Mouse (Mus musculus) heart, embryonic 12.5 days (tissue): Measurements from ENCODE around the gene Myadm. TPM values are rescaled to one million over a fixed set of nuclear protein-coding genes. Genes with fewer than 3 reads are reported as not detected.
A peak's percentile ranks its signal among the peaks of the same experiment; 100 is the strongest.
"Not testable (repeated sequence)": the region's sequence is repeated elsewhere in the genome, so short reads cannot be mapped to it uniquely, and the experiment has no call there.

ENCODE experiments used
- ATAC-seq: fragments of 200-750 bp; cut with Nextera tagmentation; 2 replicates; pipeline ENCODE4 v1.8.0; 2017; ENCODE audit warnings: moderate TSS enrichment, moderate library complexity; ENCODE audit not compliant: insufficient number of reproducible peaks, low FRiP score
- H3K27ac ChIP-seq: fragments of 300-500 bp; sonication (generic); 2 replicates; pipeline ENCODE4 v1.5.1; 2016; ENCODE audit warnings: mild to moderate bottlenecking, moderate library complexity; ENCODE audit not compliant: poor library complexity, severe bottlenecking
- H3K27me3 ChIP-seq: fragments of 300-500 bp; sonication (generic); replicated peaks from 2 replicates; pipeline ENCODE4 v1.6.1; 2016; ENCODE audit warnings: mild to moderate bottlenecking, moderate library complexity
- H3K36me3 ChIP-seq: fragments of 300-500 bp; sonication (generic); 2 replicates; pipeline ENCODE4 v1.6.1; 2016; ENCODE audit warnings: mild to moderate bottlenecking, moderate library complexity
- H3K4me1 ChIP-seq: fragments of 300-500 bp; sonication (generic); replicated peaks from 2 replicates; pipeline ENCODE4 v1.6.1; 2016; ENCODE audit warnings: mild to moderate bottlenecking
- H3K4me2 ChIP-seq: fragments of 300-500 bp; sonication (generic); 2 replicates; pipeline ENCODE4 v1.6.1; 2016; ENCODE audit warnings: mild to moderate bottlenecking, moderate library complexity
- H3K4me3 ChIP-seq: fragments of 300-500 bp; sonication (generic); 2 replicates; pipeline ENCODE4 v1.5.1; 2016; ENCODE audit warnings: mild to moderate bottlenecking
- H3K9ac ChIP-seq: fragments of 300-500 bp; sonication (generic); 2 replicates; pipeline ENCODE4 v1.6.1; 2016; ENCODE audit warnings: mild to moderate bottlenecking, moderate library complexity
- H3K9me3 ChIP-seq: fragments of 300-500 bp; sonication (generic); replicated peaks from 2 replicates; pipeline ENCODE4 v1.6.1; 2016; ENCODE audit warnings: mild to moderate bottlenecking, moderate library complexity
- WGBS: fragments of 180-500 bp; shearing (Covaris S2); methylation state at CpG from one replicate; pipeline ENCODE4 v1.1.7; 2016; 5-methylcytosine and 5-hydroxymethylcytosine counted together
- polyA plus RNA-seq: library from polyadenylated mRNA; unstranded; fragments of >200 nt; fragmentation: Nextera tagmentation; extraction: Ambion mirVana; gene quantifications from 2 replicates; pipeline ENCODE4 v1.2.1, GENCODE M21; 2016

Myadm gene
- polyA plus RNA-seq, 1 experiment from 2014 or later, result 186 TPM

GRCm38 (mm10) chr7:3290257-3291033, 1.6 kb downstream of the Myadm start:
- WGBS, result under 1% methylated on average over 18 of the region's 18 CpGs
- H3K9me3 ChIP-seq, result no peaks in the 10 kb centered on the region
- peak overlapping the region; percentile 96 for H3K27ac ChIP-seq

DNA sequence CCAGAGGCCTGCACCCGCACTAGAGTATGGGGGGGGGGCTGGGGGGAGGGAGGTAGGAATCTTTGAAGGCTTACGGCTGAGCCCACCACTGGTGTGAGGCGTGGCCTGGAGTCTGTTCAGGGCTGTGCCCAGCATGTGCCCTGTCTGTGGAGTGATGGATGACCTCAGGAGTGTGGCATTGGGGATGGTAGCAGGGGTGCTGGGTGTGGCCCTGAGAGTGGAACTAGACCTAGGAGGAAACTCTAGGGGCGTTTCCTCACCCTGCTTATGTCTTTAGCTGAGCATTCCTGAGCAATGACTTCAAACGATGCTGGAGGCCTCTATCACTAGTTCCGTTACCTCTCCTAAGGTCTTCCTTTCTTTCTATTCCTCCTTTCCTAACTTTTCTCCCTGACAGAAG, 2.3 kb downstream of the Myadm start:
- H3K27ac ChIP-seq, result peak overlapping the region; percentile 91
- peak overlapping the region; percentile 92 for H3K4me2 ChIP-seq
- 6% methylated on average over 6 of the region's 6 CpGs for WGBS

More at GRCm38 (mm10) chr7:3290257-3291033, 1.6 kb downstream of the Myadm start:
- Histone ChIP-seq H3K4me1 (peaks cover 36% of the 10 kb centered on the region), H3K4me2 (peak overlapping the region; percentile 92), H3K9ac (peak overlapping the region; percentile 84), H3K36me3 (peaks cover 20% of the 10 kb centered on the region), H3K4me3 (peak overlapping the region; percentile 55), H3K27me3 (no peaks in the 10 kb centered on the region)
- peak; percentile 92 for ATAC-seq

GRCm38 (mm10) chr7:3291764-3292163, 2.9 kb downstream of the Myadm start:
- no peaks in the 10 kb centered on the region for H3K27me3 ChIP-seq
- H3K4me2 ChIP-seq, result peak overlapping the region; percentile 92
- no peaks in the 10 kb centered on the region for H3K9me3 ChIP-seq
- peaks cover 45% of the 10 kb centered on the region for H3K4me1 ChIP-seq
- ATAC-seq, result no peak
- peaks cover 33% of the 10 kb centered on the region for H3K36me3 ChIP-seq
- H3K9ac ChIP-seq, result peak overlapping the region; percentile 84
- H3K27ac ChIP-seq, result peak overlapping the region; percentile 91
- H3K4me3 ChIP-seq, result peak overlapping the region; percentile 55
- WGBS, result 43% methylated on average over 3 of the region's 3 CpGs

More for the DNA sequence above, 2.3 kb downstream of the Myadm start:
- no peaks in the 10 kb centered on the region for H3K9me3 ChIP-seq
- H3K4me3 ChIP-seq, result peak overlapping the region; percentile 55
- H3K36me3 ChIP-seq, result peaks cover 27% of the 10 kb centered on the region
- peaks cover 41% of the 10 kb centered on the region for H3K4me1 ChIP-seq
- no peaks in the 10 kb centered on the region for H3K27me3 ChIP-seq
- H3K9ac ChIP-seq, result peak overlapping the region; percentile 84
- peak; percentile 10; the same call in 1 of the 2 replicates for ATAC-seq

DNA sequence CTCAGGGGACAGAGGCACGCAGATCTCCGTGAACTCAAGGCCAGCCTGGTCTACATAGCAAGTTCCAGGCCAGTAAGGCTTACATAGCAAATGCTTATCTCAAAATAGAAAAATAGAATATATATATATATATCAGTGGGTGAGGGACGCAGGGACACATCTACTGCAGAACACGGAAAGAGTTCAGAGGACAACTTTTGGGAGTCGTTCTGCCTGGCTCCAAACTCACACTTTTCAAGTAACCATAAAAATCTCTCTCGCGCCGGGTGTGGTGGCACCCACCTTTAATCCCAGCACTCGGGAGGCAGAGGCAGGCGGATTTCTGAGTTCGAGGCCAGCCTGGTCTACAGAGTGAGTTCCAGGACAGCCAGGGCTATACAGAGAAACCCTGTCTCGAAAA, 3.4 kb downstream of the Myadm start:
- Histone ChIP-seq H3K9ac (peak overlapping the region; percentile 84), H3K4me3 (peak overlapping the region; percentile 55), H3K27ac (peak overlapping the region; percentile 91), H3K4me2 (peak overlapping the region; percentile 92), H3K4me1 (peaks cover 50% of the 10 kb centered on the region), H3K36me3 (peaks cover 38% of the 10 kb centered on the region)
- WGBS, result 59% methylated on average over 12 of the region's 12 CpGs
- ATAC-seq, H3K9me3 ChIP-seq, H3K27me3 ChIP-seq: not testable (repeated sequence)

GRCm38 (mm10) chr7:3292791-3293190, 3.9 kb downstream of the Myadm start:
- peak overlapping the region; percentile 55 for H3K4me3 ChIP-seq
- ATAC-seq, result peak; percentile 79
- peaks cover 56% of the 10 kb centered on the region for H3K4me1 ChIP-seq
- H3K27ac ChIP-seq, result peak overlapping the region; percentile 91
- no peaks in the 10 kb centered on the region for H3K9me3 ChIP-seq
- peak overlapping the region; percentile 92 for H3K4me2 ChIP-seq
- H3K27me3 ChIP-seq, result no peaks in the 10 kb centered on the region
- H3K36me3 ChIP-seq, result peaks cover 43% of the 10 kb centered on the region
- WGBS, result under 1% methylated on average over 14 of the region's 14 CpGs
- H3K9ac ChIP-seq, result peak overlapping the region; percentile 84

GRCm38 (mm10) chr7:3294794-3295193, 5.9 kb downstream of the Myadm start:
- H3K4me3 ChIP-seq, result no peak overlapping the region
- no peak for ATAC-seq
- peaks cover 68% of the 10 kb centered on the region for H3K4me1 ChIP-seq
- no peak overlapping the region for H3K9ac ChIP-seq
- peak overlapping the region; percentile 18; the same call in 1 of the 2 replicates for H3K4me2 ChIP-seq
- H3K27ac ChIP-seq, result no peak overlapping the region
- peaks cover 58% of the 10 kb centered on the region for H3K36me3 ChIP-seq
- H3K9me3 ChIP-seq, result no peaks in the 10 kb centered on the region
- no peaks in the 10 kb centered on the region for H3K27me3 ChIP-seq
- 83% methylated on average over 1 of the region's 1 CpGs for WGBS

- no peak overlapping the region for H3K4me3 ChIP-seq
- peak overlapping the region; percentile 18; the same call in 1 of the 2 replicates for H3K4me2 ChIP-seq
- H3K36me3 ChIP-seq, result peaks cover 65% of the 10 kb centered on the region
- no peak for ATAC-seq
- H3K27ac ChIP-seq, result no peak overlapping the region
- H3K9me3 ChIP-seq, result no peaks in the 10 kb centered on the region
- peaks cover 71% of the 10 kb centered on the region for H3K4me1 ChIP-seq
- WGBS, result 75% methylated on average over 5 of the region's 5 CpGs
- no peaks in the 10 kb centered on the region for H3K27me3 ChIP-seq
- H3K9ac ChIP-seq, result no peak overlapping the region
Observed at GRCm38 (mm10) chr7:3295321-3296110, 6.6 kb downstream of the Myadm start.

- H3K4me2 ChIP-seq, result peak overlapping the region; percentile 64
- H3K4me3 ChIP-seq, result no peak overlapping the region
- no peak overlapping the region for H3K27ac ChIP-seq
- H3K4me1 ChIP-seq, result peaks cover 71% of the 10 kb centered on the region
- H3K9ac ChIP-seq, result 0 out of 2 replicates have a peak overlapping the region, but pooled peaks have one; percentile 52
- H3K9me3 ChIP-seq, result no peaks in the 10 kb centered on the region
- 90% methylated on average over 16 of the region's 16 CpGs for WGBS
- ATAC-seq, result no peak
- peaks cover 65% of the 10 kb centered on the region for H3K36me3 ChIP-seq
- H3K27me3 ChIP-seq, result no peaks in the 10 kb centered on the region
Observed at GRCm38 (mm10) chr7:3296711-3297110, 7.8 kb downstream of the Myadm start.

- peaks cover 75% of the 10 kb centered on the region for H3K4me1 ChIP-seq
- 53% methylated on average over 7 of the region's 7 CpGs for whole genome bisulfite sequencing
- no peaks in the 10 kb centered on the region for H3K9me3 ChIP-seq
- peaks cover 12% of the 10 kb centered on the region for H3K27me3 ChIP-seq
- ATAC-seq, result no peak
- peaks cover 49% of the 10 kb centered on the region for H3K36me3 ChIP-seq
- no peak overlapping the region for H3K4me2 ChIP-seq
- H3K27ac ChIP-seq, result no peak overlapping the region
- H3K9ac ChIP-seq, result no peak overlapping the region
- no peak overlapping the region for H3K4me3 ChIP-seq
Observed at GRCm38 (mm10) chr7:3299941-3300617, 11.2 kb downstream of the Myadm start.

DNA sequence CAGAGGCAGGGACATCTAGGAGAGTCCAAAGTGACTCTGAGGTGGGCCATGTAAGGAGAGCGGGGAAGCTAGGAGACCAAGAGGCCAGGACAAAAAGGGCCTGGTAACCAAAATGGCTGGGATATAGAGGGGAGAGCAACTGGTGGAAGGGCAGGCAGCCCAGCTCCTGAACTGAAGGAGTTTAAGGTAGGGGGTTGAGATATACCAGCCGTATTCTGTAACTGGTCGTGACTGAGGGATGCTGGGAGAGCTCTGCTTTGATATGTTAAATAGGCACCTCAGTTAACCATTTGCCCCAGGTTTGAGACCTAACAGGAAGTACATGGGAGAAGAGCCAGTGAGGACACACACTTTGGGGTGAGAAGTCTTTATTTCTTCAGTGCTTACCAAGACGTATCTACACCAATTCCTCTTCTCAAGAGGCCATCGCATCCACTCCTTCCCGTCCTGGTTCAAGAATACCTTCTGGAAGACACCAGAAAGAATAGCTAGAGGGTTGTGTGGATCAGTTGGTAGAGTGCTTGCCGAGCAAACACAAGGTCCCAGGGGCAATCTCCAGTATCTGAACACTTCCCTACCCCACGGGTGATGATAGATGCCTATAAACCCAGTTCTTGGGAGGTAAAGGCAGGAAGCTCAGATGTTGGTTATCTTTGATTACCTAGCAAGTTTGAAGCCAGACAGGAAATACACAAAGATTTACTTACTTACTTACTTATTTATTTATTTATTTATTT, 12.2 kb downstream of the Myadm start:
- H3K27ac ChIP-seq, result no peak overlapping the region
- no peak overlapping the region for H3K4me3 ChIP-seq
- H3K4me1 ChIP-seq, result peaks cover 71% of the 10 kb centered on the region
- H3K9ac ChIP-seq, result no peak overlapping the region
- H3K9me3 ChIP-seq, result no peaks in the 10 kb centered on the region
- no peak for ATAC-seq
- H3K36me3 ChIP-seq, result peaks cover 39% of the 10 kb centered on the region
- peaks cover 22% of the 10 kb centered on the region for H3K27me3 ChIP-seq
- 44% methylated on average over 8 of the region's 8 CpGs for WGBS
- H3K4me2 ChIP-seq, result peak overlapping the region; percentile 74; the same call in 1 of the 2 replicates
